Mouse (Mus musculus) cerebellum, adult 11-12 months (tissue): Measurements from ENCODE around the gene Lrrfip1.

Experiments
- DNase-seq: peaks from one replicate; pipeline ENCODE4 v3.0.0; 2022

Lrrfip1 gene

GRCm38 (mm10) chr1:91174796-91175195, 176.3 kb downstream of the Lrrfip1 start:
- no peak for DNase-seq

- no peak for DNase-seq
Observed at GRCm38 (mm10) chr1:91176026-91176425, 177.5 kb downstream of the Lrrfip1 start.

GRCm38 (mm10) chr1:91176871-91177270, 178.3 kb downstream of the Lrrfip1 start:
- DNase-seq = no peak
